Mouse (Mus musculus) embryo, embryonic 11.5 days (tissue): ENCODE data around the gene Rpl11.
"Not testable (repeated sequence)": the region's sequence is repeated elsewhere in the genome, so short reads cannot be mapped to it uniquely, and the experiment has no call there.

Source experiments
- DNase-seq: peaks from one replicate; pipeline ENCODE4 v3.0.0-alpha.2; 2012; ENCODE audit warnings: low read depth, low spot score

Gene Rpl11

GRCm38 (mm10) chr4:136070592-136070991 is 17.4 kb upstream of the Rpl11 start:
- DNase-seq, result no peak

GRCm38 (mm10) chr4:136069954-136070353 is 16.7 kb upstream of the Rpl11 start:
- peak; percentile 82 for DNase-seq

- DNase-seq, result no peak
Measured at GRCm38 (mm10) chr4:136069313-136069712, 16.1 kb upstream of the Rpl11 start.

- DNase-seq, result no peak
Measured at GRCm38 (mm10) chr4:136063143-136063542, 9.9 kb upstream of the Rpl11 start.

- DNase-seq, result not testable (repeated sequence)
Measured at GRCm38 (mm10) chr4:136059800-136060488, 6.7 kb upstream of the Rpl11 start.

- no peak for DNase-seq
Measured at GRCm38 (mm10) chr4:136057916-136058315, 4.7 kb upstream of the Rpl11 start.

- no peak for DNase-seq
Measured at GRCm38 (mm10) chr4:136056030-136056429, 2.8 kb upstream of the Rpl11 start.

- DNase-seq, result no peak
Measured at GRCm38 (mm10) chr4:136053843-136054242, 615 bp upstream of the Rpl11 start.

- DNase-seq, result no peak
Measured at GRCm38 (mm10) chr4:136052534-136053246, 538 bp downstream of the Rpl11 start.

GRCm38 (mm10) chr4:136052060-136052459 is 1.2 kb downstream of the Rpl11 start:
- DNase-seq, result no peak

- no peak for DNase-seq
Measured at GRCm38 (mm10) chr4:136050226-136050625, 3.0 kb downstream of the Rpl11 start.

- no peak for DNase-seq
Measured at GRCm38 (mm10) chr4:136048291-136049032, 4.8 kb downstream of the Rpl11 start.

GRCm38 (mm10) chr4:136047626-136048025 is 5.6 kb downstream of the Rpl11 start:
- no peak for DNase-seq

GRCm38 (mm10) chr4:136046888-136047287 is 6.3 kb downstream of the Rpl11 start:
- DNase-seq, result no peak

GRCm38 (mm10) chr4:136045091-136045490 is 8.1 kb downstream of the Rpl11 start:
- DNase-seq, result no peak

- no peak for DNase-seq
Measured at GRCm38 (mm10) chr4:136043784-136044400, 9.3 kb downstream of the Rpl11 start.

- DNase-seq, result no peak
Measured at GRCm38 (mm10) chr4:136035078-136035477, 18.1 kb downstream of the Rpl11 start.

- DNase-seq, result no peak
Measured at GRCm38 (mm10) chr4:136033231-136033630, 20.0 kb downstream of the Rpl11 start.

GRCm38 (mm10) chr4:136030968-136031909 is 22.0 kb downstream of the Rpl11 start:
- no peak for DNase-seq

GRCm38 (mm10) chr4:136028689-136029088 is 24.5 kb downstream of the Rpl11 start:
- DNase-seq, result no peak

GRCm38 (mm10) chr4:136028132-136028564 is 25.1 kb downstream of the Rpl11 start:
- no peak for DNase-seq
